Mouse (Mus musculus) CH12.LX (cell line): ENCODE data around the gene Nfe2l2. TPM values are rescaled to one million over a fixed set of nuclear protein-coding genes. Genes with fewer than 3 reads are reported as not detected.

Experiments used
- DNase-seq: peaks from one replicate; pipeline ENCODE4 v3.0.0-alpha.2; 2013; ENCODE audit errors: extremely low read depth
- H3K27ac ChIP-seq: 2 replicates; pipeline ENCODE4 v1.5.1; 2012; ENCODE audit warnings: low read depth, mild to moderate bottlenecking, control low read depth, moderate library complexity; ENCODE audit not compliant: insufficient read depth
- H3K27me3 ChIP-seq: replicated peaks from 2 replicates; pipeline ENCODE3; 2012; ENCODE audit warnings: inconsistent platforms
- H3K36me3 ChIP-seq, 2 experiments: replicated peaks in 1 of 2; 2 replicates each; pipeline versions ENCODE3 to v1.6.1; 2012; ENCODE audit warnings: inconsistent platforms in 1 of 2, low read length in 1 of 2, mild to moderate bottlenecking in 1 of 2, mixed read lengths in 1 of 2, moderate library complexity in 1 of 2; ENCODE audit not compliant: control insufficient read depth in 1 of 2, insufficient read depth in 1 of 2
- H3K4me1 ChIP-seq, 2 experiments: 2 replicates each; pipeline ENCODE4 v1.6.1; 2012; ENCODE audit warnings: inconsistent platforms in 1 of 2, moderate library complexity in 1 of 2; ENCODE audit not compliant: insufficient read depth in 2 of 2, control insufficient read depth in 1 of 2
- H3K4me2 ChIP-seq: 2 replicates; pipeline ENCODE4 v1.6.1; 2012; ENCODE audit warnings: low read depth, mild to moderate bottlenecking, control low read depth; ENCODE audit not compliant: poor library complexity, insufficient read depth, severe bottlenecking
- H3K4me3 ChIP-seq, 3 experiments: fragments of 150-350 bp in 1 of 3; sonication (generic) in 1 of 3; replicated peaks in 1 of 3; 2 replicates each; pipeline versions ENCODE3 to v1.5.1; 2011 to 2012; ENCODE audit warnings: low read depth in 2 of 3, low read length in 2 of 3, mild to moderate bottlenecking in 2 of 3, moderate library complexity in 2 of 3, control low read depth in 1 of 3, improper control_type of control experiment in 1 of 3, inconsistent platforms in 1 of 3, mixed read lengths in 1 of 3; ENCODE audit not compliant: poor library complexity in 1 of 3
- H3K79me2 ChIP-seq: replicated peaks from 2 replicates; pipeline ENCODE4 v1.6.1; 2012; ENCODE audit warnings: mild to moderate bottlenecking, moderate library complexity; ENCODE audit not compliant: control insufficient read depth, poor library complexity, insufficient read depth, severe bottlenecking; ENCODE audit errors: extremely low read depth
- H3K9ac ChIP-seq: 2 replicates; pipeline ENCODE4 v1.6.1; 2012; ENCODE audit warnings: low read depth, mild to moderate bottlenecking, control low read depth, moderate library complexity; ENCODE audit not compliant: insufficient read depth
- H3K9me3 ChIP-seq: replicated peaks from 2 replicates; pipeline ENCODE3; 2012; ENCODE audit warnings: low read length, inconsistent platforms, mixed read lengths
- EP300 ChIP-seq: IDR thresholded peaks from 2 replicates; pipeline ENCODE4 v1.6.1; 2011; ENCODE audit warnings: low read length, improper control_type of control experiment
- GABPA ChIP-seq: IDR thresholded peaks from 2 replicates; pipeline ENCODE4 v1.6.1; 2012; ENCODE audit warnings: low read depth, low read length, improper control_type of control experiment, inconsistent platforms; ENCODE audit not compliant: insufficient replicate concordance
- HCFC1 ChIP-seq: IDR thresholded peaks from 2 replicates; pipeline ENCODE4 v1.6.1; 2012; ENCODE audit warnings: low read depth, mild to moderate bottlenecking, inconsistent platforms, low read length, improper control_type of control experiment
- MXI1 ChIP-seq: IDR thresholded peaks from 2 replicates; pipeline ENCODE4 v1.6.1; 2011; ENCODE audit warnings: mild to moderate bottlenecking, low read depth, low read length, improper control_type of control experiment
- NELFE ChIP-seq: IDR thresholded peaks from 2 replicates; pipeline ENCODE4 v1.6.1; 2011; ENCODE audit warnings: low read depth, low read length, improper control_type of control experiment
- PAX5 ChIP-seq: IDR thresholded peaks from 2 replicates; pipeline ENCODE4 v1.6.1; 2012; ENCODE audit warnings: low read length, inconsistent platforms, mixed read lengths
- RAD21 ChIP-seq: IDR thresholded peaks from 2 replicates; pipeline ENCODE4 v1.6.1; 2011; ENCODE audit warnings: low read depth, mild to moderate bottlenecking, low read length, improper control_type of control experiment, moderate library complexity
- TBP ChIP-seq: conservative IDR thresholded peaks from 2 replicates; pipeline ENCODE4 v1.6.1; 2011; ENCODE audit warnings: low read depth, low read length, improper control_type of control experiment
- TCF12 ChIP-seq: IDR thresholded peaks from 2 replicates; pipeline ENCODE4 v1.6.1; 2014; ENCODE audit warnings: low read depth, mild to moderate bottlenecking, inconsistent platforms, low read length, improper control_type of control experiment
- UBTF ChIP-seq: IDR thresholded peaks from 2 replicates; pipeline ENCODE4 v1.6.1; 2012; ENCODE audit warnings: low read depth, mild to moderate bottlenecking, inconsistent platforms, low read length, improper control_type of control experiment, moderate library complexity
- USF1 ChIP-seq: IDR thresholded peaks from 2 replicates; pipeline ENCODE4 v1.6.1; 2014; ENCODE audit warnings: low read depth, mild to moderate bottlenecking, inconsistent platforms, low read length, improper control_type of control experiment
- ZMIZ1 ChIP-seq: IDR thresholded peaks from 2 replicates; pipeline ENCODE4 v1.6.1; 2012; ENCODE audit warnings: low read depth, mild to moderate bottlenecking, inconsistent platforms, low read length, improper control_type of control experiment
- ZNF384 ChIP-seq: IDR thresholded peaks from 2 replicates; pipeline ENCODE4 v1.6.1; 2012; ENCODE audit warnings: low read depth, low read length, improper control_type of control experiment, inconsistent platforms
- dilution Hi-C: fragments of 300-500 bp; cut with MboI; formaldehyde crosslinking; loops from 2 replicates; pipeline ENCODE4 v1.14.3; 2020; ENCODE audit warnings: low sequenced_read_pairs; ENCODE audit not compliant: extremely low pct_unique_long_range_greater_than_20kb, extremely low pct_ligation_motif_present
- in situ Hi-C: fragments of 300-500 bp; cut with MboI; formaldehyde crosslinking; loops from 3 replicates; pipeline ENCODE4 v1.14.3; 2019; ENCODE audit warnings: low sequenced_read_pairs, low pct_ligation_motif_present, low pct_unique_long_range_greater_than_20kb, mixed read lengths
- polyA plus RNA-seq: library from polyadenylated mRNA; unstranded; fragments of >175 nt; gene quantifications from 2 replicates; pipeline ENCODE4 v1.2.1, GENCODE M21; 2012; ENCODE audit warnings: low read depth; ENCODE audit not compliant: insufficient read length
- total RNA-seq, 2 experiments: library from RNA; depleted of rRNA; stranded (reverse); fragments of 300-350 nt in 1 of 2; fragments of >200 nt in 1 of 2; gene quantifications; 2 replicates each; pipeline ENCODE4 v1.2.3; 2012 to 2014

Nfe2l2 gene
- total and polyA plus RNA-seq, 3 experiments, result 11.6 to 32.6 (median 21.7) TPM

DNA sequence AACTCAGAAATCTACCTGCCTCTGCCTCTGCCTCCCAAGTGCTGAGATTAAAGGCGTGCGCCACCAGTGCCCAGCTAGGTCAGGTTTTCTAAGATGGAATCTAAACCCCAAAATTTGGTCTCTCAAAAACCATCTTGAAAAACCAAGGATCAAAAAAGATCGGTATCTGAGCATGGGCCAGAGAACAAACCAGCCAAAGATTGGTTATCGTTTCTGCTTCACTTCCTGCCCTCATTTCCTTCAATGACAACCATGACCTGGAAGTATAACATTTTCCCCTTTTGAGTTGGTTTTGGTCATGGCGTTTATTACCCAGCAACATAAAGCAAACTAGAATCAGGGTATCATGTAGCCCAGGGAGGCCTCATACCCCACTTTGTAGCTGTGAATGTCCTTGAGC is 47.5 kb downstream of the Nfe2l2 start:
- Histone ChIP-seq H3K4me3 (no peak overlapping the region), H3K27ac (no peak overlapping the region), H3K27me3 (no peaks in the 10 kb centered on the region), H3K9me3 (no peaks in the 10 kb centered on the region), H3K4me1 (peaks cover 8 to 37% of the 10 kb centered on the region in 2 experiments; a peak in 3 of 4 replicates), H3K36me3 (peaks cover 0 to 10% of the 10 kb centered on the region in 2 experiments), H3K4me2 (no peak overlapping the region), H3K79me2 (peaks cover 28% of the 10 kb centered on the region), H3K9ac (no peak overlapping the region)
- in situ Hi-C loops, result no loop called here
- no peak for DNase-seq
- dilution Hi-C loops, result no loop called here
- TF ChIP-seq PAX5, result no peak
- TF ChIP-seq UBTF, result no peak
- no peak for TF ChIP-seq HCFC1
- no peak for TF ChIP-seq GABPA

DNA sequence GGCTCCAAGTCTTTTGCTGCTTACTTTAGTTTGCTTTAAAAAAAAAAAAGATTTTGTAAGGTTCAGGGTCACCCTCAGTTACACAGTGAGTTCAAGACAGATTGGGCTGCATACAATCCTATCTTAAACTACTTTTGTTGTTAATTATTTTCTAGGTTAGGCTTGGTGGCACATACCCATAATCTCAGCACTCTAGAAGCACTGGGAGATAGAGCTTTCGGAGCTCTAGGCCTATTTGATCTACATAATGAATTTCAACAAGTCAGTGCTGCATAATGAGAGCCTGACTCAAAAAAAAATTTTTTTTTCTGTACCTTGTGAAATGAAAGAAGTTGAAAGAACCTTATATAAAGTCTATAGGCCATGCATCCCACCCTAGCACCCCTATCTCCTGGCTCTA is 49.8 kb downstream of the Nfe2l2 start:
- in situ Hi-C loops (no loop called here), dilution Hi-C loops (no loop called here)
- no peak for DNase-seq
- Histone ChIP-seq H3K4me1 (peaks cover 8 to 37% of the 10 kb centered on the region in 2 experiments; a peak in 3 of 4 replicates), H3K27ac (no peak overlapping the region), H3K79me2 (peaks cover 6% of the 10 kb centered on the region), H3K27me3 (no peaks in the 10 kb centered on the region), H3K36me3 (peaks cover 0 to 9% of the 10 kb centered on the region in 2 experiments), H3K9ac (no peak overlapping the region), H3K9me3 (no peaks in the 10 kb centered on the region), H3K4me3 (no peak overlapping the region), H3K4me2 (no peak overlapping the region)
- TF ChIP-seq ZNF384, result peak; percentile 3; the same call in 1 of the 2 replicates
- TF ChIP-seq MXI1, result no peak
- TF ChIP-seq ZMIZ1, result peak; percentile 45; the same call in 1 of the 2 replicates
- 0 out of 2 replicates have a peak, but pooled peaks have one; percentile 3 for TF ChIP-seq NELFE
- peak; percentile 82 for TF ChIP-seq TBP
- no peak for TF ChIP-seq USF1

DNA sequence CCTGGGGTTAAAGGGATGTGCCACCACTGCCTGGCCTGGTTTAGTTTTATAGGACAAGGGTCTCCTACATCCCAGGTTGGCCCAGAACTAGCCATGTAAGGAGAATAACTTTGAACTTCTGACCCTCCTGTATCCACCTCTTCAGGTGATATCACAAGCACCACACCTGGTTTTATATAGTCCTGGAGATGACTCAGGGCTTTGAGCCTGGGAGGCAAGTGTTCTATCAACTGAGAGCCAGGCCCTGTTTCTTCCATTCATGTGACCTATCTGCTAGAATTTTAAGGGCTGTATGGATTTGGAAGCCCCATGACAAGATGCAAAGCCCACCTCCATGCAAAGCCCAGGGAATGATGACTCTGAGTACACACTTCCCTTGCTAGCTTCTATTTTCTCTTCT is 51.3 kb downstream of the Nfe2l2 start:
- Histone ChIP-seq H3K9me3 (no peaks in the 10 kb centered on the region), H3K4me2 (no peak overlapping the region), H3K9ac (no peak overlapping the region), H3K27me3 (no peaks in the 10 kb centered on the region), H3K27ac (no peak overlapping the region), H3K36me3 (peaks cover 0 to 11% of the 10 kb centered on the region in 2 experiments), H3K79me2 (no peaks in the 10 kb centered on the region), H3K4me1 (peaks cover 8 to 37% of the 10 kb centered on the region in 2 experiments; a peak in 3 of 4 replicates), H3K4me3 (no peak overlapping the region)
- in situ Hi-C loops (no loop called here), dilution Hi-C loops (no loop called here)
- TF ChIP-seq RAD21, result no peak
- TF ChIP-seq TCF12, result no peak
- no peak for TF ChIP-seq UBTF
- TF ChIP-seq EP300, result no peak
- TF ChIP-seq MXI1, result no peak
- no peak for DNase-seq
